Mouse (Mus musculus): Measurements from ENCODE around the gene Dcpp2. TPM values are rescaled to one million over a fixed set of nuclear protein-coding genes. Genes with fewer than 3 reads are reported as not detected.
A peak's percentile ranks its signal among the peaks of the same experiment; 100 is the strongest.
"Not testable (repeated sequence)": the region's sequence is repeated elsewhere in the genome, so short reads cannot be mapped to it uniquely, and the experiment has no call there.

The Dcpp2 gene
- not detected in 2 replicates for total RNA-seq (2017)

GRCm38 (mm10) chr17:23880576-23880975 is at the start of gene Dcpp2, which contains the start of gene Dcpp1:
TSS of gene Dcpp2 (plus strand) at chr17:23880880.
TSS of gene Dcpp1 (plus strand) at chr17:23880876.
- ATAC-seq (replicated peaks; ENCODE audit: low read depth, poor library complexity, severe bottlenecking): not testable (repeated sequence)

- ATAC-seq (replicated peaks; ENCODE audit: low read depth, poor library complexity, severe bottlenecking): no peak
These were observed 49.5 kb upstream of the Dcpp2 start for GRCm38 (mm10) chr17:23831201-23831600.

- ATAC-seq (replicated peaks; ENCODE audit: low read depth, poor library complexity, severe bottlenecking): no peak
These were observed 44.6 kb upstream of the Dcpp2 start, which contains the start of gene Prss33 for GRCm38 (mm10) chr17:23836006-23836575. TSS of gene Prss33 (minus strand) at chr17:23836056.

DNA sequence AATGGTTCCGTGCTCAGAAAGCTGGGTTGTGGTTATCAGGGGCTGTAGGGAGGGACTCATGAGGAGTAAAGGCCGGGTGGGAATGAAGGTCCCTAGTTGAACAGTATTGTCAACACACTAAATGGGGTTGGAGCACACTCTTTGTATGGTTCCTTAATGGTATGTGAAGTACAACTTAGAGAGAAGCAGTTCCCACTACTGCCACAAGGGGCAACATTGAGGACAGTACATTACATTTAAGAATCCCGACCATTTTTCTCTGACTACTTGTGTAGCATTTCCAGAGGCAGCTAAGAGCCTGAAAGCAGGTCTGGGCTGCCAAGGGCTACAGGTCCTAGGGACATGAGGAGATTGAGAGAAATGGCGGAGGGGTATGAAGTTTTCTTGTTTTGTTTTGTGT is 39.5 kb upstream of the Dcpp2 start:
- ATAC-seq (replicated peaks; ENCODE audit: low read depth, poor library complexity, severe bottlenecking): peak; percentile 83

DNA sequence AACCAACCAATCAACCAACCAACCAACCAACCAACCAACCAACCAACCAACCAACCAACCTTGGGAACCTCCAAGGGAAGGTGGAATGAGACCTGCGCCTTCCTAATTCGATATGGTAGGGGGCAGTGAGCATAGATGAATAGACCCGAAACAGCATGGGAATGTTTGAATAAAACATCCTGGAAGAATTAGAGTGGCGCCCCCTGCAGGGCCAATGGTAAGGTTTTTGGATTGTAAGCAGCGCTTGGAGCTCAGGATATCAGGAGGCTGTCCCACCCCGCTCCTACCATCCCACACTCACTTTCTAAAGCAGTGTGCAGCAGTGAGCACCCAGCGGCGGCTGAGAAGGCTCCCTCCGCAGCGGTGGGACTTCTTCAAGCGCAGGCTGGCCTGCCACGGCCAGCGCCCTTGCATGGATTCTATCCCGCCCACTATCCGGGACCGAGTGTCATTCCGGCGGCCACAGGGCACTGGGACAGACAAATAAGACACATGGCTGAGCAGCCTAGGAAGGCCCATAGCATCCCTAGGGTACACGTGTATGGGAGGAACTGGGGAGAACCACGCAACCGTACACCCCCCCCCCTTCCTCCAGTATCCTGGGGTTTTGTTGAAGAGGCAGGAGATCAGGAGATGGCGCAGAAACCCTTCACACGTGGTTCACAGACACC is 37.4 kb upstream of the Dcpp2 start:
- no peak for ATAC-seq (replicated peaks; ENCODE audit: low read depth, poor library complexity, severe bottlenecking)

- ATAC-seq (replicated peaks; ENCODE audit: low read depth, poor library complexity, severe bottlenecking): peak; percentile 66
These were observed 36.8 kb upstream of the Dcpp2 start, which contains the start of the genes Prss32 and Prss41 for GRCm38 (mm10) chr17:23843812-23844273. TSS of gene Prss32 (plus strand) at chr17:23843855. TSS of gene Prss41 (minus strand) at chr17:23844172.

DNA sequence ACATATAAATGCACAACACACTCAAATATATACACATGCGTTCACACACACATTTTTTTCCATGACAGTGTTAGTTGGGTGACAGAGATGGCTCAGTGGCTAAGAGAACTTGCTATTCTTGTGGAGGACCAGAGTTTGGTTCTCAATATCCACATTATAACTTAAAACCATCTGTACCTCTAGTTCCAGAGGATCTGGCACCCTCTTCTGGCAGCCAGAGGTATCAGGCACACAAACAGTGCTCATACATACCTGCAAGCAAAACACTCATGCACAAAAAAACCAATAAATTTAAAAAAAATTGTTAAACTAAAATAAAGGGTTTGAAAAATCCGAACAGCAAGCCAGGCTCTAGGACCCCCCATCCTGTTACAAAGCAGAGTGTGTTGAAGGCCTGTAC is 30.7 kb upstream of the Dcpp2 start:
- no peak for ATAC-seq (replicated peaks; ENCODE audit: low read depth, poor library complexity, severe bottlenecking)

DNA sequence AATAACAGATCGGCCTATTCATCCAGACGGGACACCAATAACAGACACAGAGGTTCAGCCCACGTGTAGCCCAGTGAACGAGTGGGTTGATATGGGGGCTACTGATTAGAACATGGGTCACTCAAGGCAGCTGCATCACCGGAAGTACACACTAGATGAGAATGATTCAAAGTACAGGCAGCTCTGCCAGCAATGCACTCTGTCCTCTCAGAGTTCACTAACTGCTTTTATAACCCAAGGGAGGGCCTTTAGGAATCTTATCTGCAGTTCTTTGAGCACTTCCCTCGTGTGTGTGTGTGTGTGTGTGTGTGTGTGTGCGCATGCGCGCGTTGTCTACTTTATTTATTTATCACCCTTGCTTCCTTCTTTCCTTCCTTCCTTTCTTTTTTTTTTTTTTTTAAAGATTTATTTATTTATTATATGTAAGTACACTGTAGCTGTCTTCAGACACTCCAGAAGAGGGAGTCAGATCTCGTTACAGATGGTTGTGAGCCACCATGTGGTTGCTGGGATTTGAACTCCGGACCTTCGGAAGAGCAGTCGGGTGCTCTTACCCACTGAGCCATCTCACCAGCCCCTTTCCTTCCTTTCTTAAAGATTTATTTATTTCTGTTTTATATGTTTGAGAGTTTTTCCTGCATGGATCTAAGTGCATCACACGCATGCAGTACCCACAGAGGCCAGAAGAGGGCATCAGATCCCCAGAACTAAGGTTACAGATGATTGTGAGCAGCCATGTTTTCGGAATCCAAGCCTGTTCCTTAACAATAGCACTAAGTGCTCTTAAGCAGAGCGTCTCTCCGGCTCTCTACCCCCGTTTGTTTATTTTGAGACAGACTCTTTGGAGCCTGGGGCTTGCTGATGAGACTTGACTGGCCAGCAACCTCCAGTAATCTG is 29.6 kb upstream of the Dcpp2 start:
- ATAC-seq (replicated peaks; ENCODE audit: low read depth, poor library complexity, severe bottlenecking): peak; percentile 60

- ATAC-seq (replicated peaks; ENCODE audit: low read depth, poor library complexity, severe bottlenecking): peak; percentile 87
These were observed 27.4 kb upstream of the Dcpp2 start for GRCm38 (mm10) chr17:23853292-23853691.

GRCm38 (mm10) chr17:23854229-23854765 is 26.4 kb upstream of the Dcpp2 start:
- ATAC-seq (replicated peaks; ENCODE audit: low read depth, poor library complexity, severe bottlenecking): no peak

DNA sequence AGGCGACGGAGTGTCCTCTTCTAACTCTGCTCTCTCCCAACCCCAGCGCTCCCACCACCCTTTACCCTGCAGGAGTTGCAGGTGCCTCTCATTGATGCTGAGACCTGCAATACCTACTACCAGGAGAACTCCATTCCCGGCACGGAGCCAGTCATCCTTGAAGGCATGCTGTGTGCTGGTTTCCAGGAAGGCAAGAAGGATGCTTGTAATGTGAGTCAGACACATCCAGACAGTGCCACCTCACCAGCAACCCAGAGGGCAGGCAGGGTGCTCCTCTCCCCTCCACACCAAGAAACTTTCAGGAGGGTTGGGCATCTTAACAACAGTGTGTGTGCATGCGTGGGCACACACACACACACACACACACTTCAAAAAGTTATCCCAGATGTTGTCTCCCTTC is 23.5 kb upstream of the Dcpp2 start:
- no peak for ATAC-seq (replicated peaks; ENCODE audit: low read depth, poor library complexity, severe bottlenecking)

- no peak for ATAC-seq (replicated peaks; ENCODE audit: low read depth, poor library complexity, severe bottlenecking)
These were observed 22.8 kb upstream of the Dcpp2 start for GRCm38 (mm10) chr17:23857913-23858312.

DNA sequence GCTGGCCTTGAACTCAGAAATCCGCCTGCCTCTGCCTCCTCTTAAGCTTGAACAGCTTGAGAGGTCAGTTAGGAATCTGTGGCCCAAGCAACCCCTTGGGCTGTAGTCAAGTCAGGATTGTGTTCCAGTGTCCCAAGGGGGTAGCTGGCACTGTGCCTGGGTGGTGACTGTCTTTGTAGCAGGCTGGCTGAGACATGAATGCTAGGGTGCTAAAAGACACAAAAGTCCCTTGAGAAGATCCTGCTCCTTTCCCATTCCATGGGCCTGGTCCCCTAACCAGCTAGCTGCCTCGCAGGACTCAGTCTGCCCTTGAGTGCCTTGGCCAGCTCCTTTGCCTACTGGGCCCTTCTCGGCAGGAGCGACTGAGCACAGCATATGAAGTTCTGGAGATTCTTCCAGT is 17.8 kb upstream of the Dcpp2 start:
- ATAC-seq (replicated peaks; ENCODE audit: low read depth, poor library complexity, severe bottlenecking): no peak

- no peak for ATAC-seq (replicated peaks; ENCODE audit: low read depth, poor library complexity, severe bottlenecking)
These were observed 12.9 kb upstream of the Dcpp2 start, which contains the start of gene Prss21 for GRCm38 (mm10) chr17:23867756-23868155. TSS of gene Prss21 (plus strand) at chr17:23868056.

- ATAC-seq (replicated peaks; ENCODE audit: low read depth, poor library complexity, severe bottlenecking): peak; percentile 56; the same call in 1 of the 2 replicates
These were observed 12.2 kb upstream of the Dcpp2 start for GRCm38 (mm10) chr17:23868513-23868912.

DNA sequence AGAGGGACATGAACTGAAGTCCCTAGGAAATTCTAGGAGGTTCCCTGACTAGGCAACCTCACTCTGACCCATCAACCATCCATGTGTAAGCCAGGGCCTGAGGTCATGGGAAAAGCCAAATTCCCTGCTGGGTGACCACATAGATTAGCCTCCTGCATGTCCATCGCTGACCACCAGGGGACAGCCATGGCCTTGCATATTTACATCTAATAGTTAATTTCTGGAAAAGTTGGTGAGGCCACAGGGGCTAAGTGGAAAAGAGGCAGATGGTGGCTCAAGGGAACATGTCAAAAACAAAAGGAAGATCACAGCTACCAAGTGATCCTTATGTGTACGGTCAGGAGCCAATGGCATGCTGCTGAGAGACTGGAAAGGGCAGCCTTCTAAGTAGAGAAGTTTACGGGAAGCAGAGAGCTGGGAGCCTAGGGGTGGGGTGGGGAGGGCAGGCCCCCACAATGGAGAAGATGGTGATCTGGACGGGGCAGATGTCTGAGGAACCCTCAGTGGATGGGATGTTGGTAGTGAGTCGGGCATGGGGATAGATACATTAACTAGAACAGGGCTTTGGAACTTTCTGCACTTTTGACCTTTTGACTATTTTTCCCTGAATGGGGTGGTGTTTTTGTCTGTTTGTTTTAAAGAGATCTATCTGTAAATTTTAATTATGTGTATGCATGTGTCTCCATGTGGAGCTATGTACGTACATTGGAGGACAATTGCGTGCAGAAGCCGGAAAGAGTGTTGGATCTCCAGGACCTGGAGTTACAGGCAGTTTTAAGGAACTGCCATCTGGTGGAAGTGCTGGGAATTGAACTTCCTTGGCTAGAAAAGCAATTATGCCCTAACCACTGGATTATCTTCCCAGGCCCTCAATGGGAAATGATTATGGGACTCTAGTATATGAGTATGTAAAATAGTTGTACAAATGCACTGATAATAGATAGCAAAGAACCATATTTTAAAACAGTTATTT is 6.5 kb upstream of the Dcpp2 start:
- peak; percentile 68 for ATAC-seq (replicated peaks; ENCODE audit: low read depth, poor library complexity, severe bottlenecking)

GRCm38 (mm10) chr17:23876741-23877140 is 3.9 kb upstream of the Dcpp2 start:
- no peak for ATAC-seq (replicated peaks; ENCODE audit: low read depth, poor library complexity, severe bottlenecking)

GRCm38 (mm10) chr17:23877166-23877565 is 3.5 kb upstream of the Dcpp2 start:
- ATAC-seq (replicated peaks; ENCODE audit: low read depth, poor library complexity, severe bottlenecking): no peak

DNA sequence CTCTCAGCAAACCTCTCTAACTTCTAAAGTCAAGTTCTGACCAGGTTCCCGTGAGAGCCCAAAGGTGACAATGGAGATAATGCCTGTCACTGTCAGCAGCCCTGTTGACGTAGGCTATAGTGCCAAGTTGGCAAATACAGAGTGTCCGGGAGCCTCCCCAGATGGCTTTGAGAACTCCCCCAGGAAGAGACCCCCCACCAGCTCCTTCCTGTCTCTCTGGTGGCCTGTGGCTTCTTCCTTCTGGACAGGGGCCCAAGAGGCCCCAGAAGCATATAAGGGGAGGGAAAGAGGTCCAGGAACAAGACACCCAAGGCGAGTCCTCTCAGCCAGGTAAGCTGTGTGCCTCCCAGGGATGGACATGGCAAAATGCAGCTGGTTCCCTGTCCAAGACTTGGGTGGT is 36.5 kb downstream of the Dcpp2 start, which contains the start of gene Dcpp3:
Gene Dcpp3 (plus strand): TSS at position 301 of the 400 bp plus-strand sequence.
- ATAC-seq (replicated peaks; ENCODE audit: low read depth, poor library complexity, severe bottlenecking): not testable (repeated sequence)
